Mouse (Mus musculus) kidney, embryonic 14.5 days (tissue): ENCODE measurements around the gene Tspan12. TPM values are rescaled to one million over a fixed set of nuclear protein-coding genes. Genes with fewer than 3 reads are reported as not detected.
"Not testable (repeated sequence)": the region's sequence is repeated elsewhere in the genome, so short reads cannot be mapped to it uniquely, and the experiment has no call there.

ENCODE experiments used
- ATAC-seq: fragments of 200-750 bp; cut with Nextera tagmentation; 2 replicates; pipeline ENCODE4 v1.8.0; 2017; ENCODE audit warnings: moderate number of reproducible peaks, mild to moderate bottlenecking, moderate TSS enrichment, moderate library complexity; ENCODE audit not compliant: low FRiP score, low TSS enrichment
- H3K27ac ChIP-seq: fragments of 300-500 bp; sonication (generic); 2 replicates; pipeline ENCODE4 v1.5.1; 2014; ENCODE audit warnings: low read depth, mild to moderate bottlenecking, low read length, moderate library complexity, mixed read lengths
- H3K27me3 ChIP-seq: fragments of 300-500 bp; sonication (generic); 2 replicates; pipeline ENCODE4 v1.6.1; 2014; ENCODE audit warnings: mild to moderate bottlenecking, low read length; ENCODE audit not compliant: control insufficient read depth, insufficient read depth
- H3K36me3 ChIP-seq: fragments of 300-500 bp; sonication (generic); 2 replicates; pipeline ENCODE4 v1.6.1; 2014; ENCODE audit warnings: low read length, mixed read lengths; ENCODE audit not compliant: control insufficient read depth, insufficient read depth
- H3K4me1 ChIP-seq: fragments of 300-500 bp; sonication (generic); 2 replicates; pipeline ENCODE4 v1.6.1; 2014; ENCODE audit warnings: low read length, mixed read lengths; ENCODE audit not compliant: control insufficient read depth, insufficient read depth
- H3K4me2 ChIP-seq: fragments of 300-500 bp; sonication (generic); replicated peaks from 2 replicates; pipeline ENCODE4 v1.6.1; 2014; ENCODE audit warnings: low read depth, mild to moderate bottlenecking, low read length
- H3K4me3 ChIP-seq: fragments of 300-500 bp; sonication (generic); 2 replicates; pipeline ENCODE4 v1.5.1; 2014; ENCODE audit warnings: mild to moderate bottlenecking, low read length
- H3K9ac ChIP-seq: fragments of 300-500 bp; sonication (generic); 2 replicates; pipeline ENCODE4 v1.6.1; 2014; ENCODE audit warnings: low read depth, mild to moderate bottlenecking, low read length, moderate library complexity
- H3K9me3 ChIP-seq: fragments of 300-500 bp; sonication (generic); 2 replicates; pipeline ENCODE4 v1.6.1; 2016; ENCODE audit warnings: low read length; ENCODE audit not compliant: control insufficient read depth
- WGBS: fragments of 180-500 bp; shearing (Covaris S2); extraction: QIAGEN DNeasy Blood & Tissue Kit; methylation state at CpG from one replicate; pipeline ENCODE4 v1.1.7; 2014; 5-methylcytosine and 5-hydroxymethylcytosine counted together
- polyA plus RNA-seq: library from polyadenylated mRNA; unstranded; fragments of >200 nt; fragmentation: Nextera tagmentation; extraction: Ambion mirVana; gene quantifications from 2 replicates; pipeline ENCODE4 v1.2.1, GENCODE M21; 2014

Tspan12 gene
- polyA plus RNA-seq, 1 experiment from 2014 or later: 61.8 TPM

GRCm38 (mm10) chr6:21795410-21795809, 56.9 kb downstream of the Tspan12 start:
- H3K4me1 ChIP-seq: no peaks in the 10 kb centered on the region
- no peak for ATAC-seq
- no peak overlapping the region for H3K4me2 ChIP-seq
- peaks cover 8% of the 10 kb centered on the region; the same call in 1 of the 2 replicates for H3K36me3 ChIP-seq
- WGBS: 84% methylated on average over 5 of the region's 5 CpGs
- no peak overlapping the region for H3K4me3 ChIP-seq
- H3K27ac ChIP-seq: no peak overlapping the region
- H3K27me3 ChIP-seq: no peaks in the 10 kb centered on the region
- H3K9me3 ChIP-seq: no peaks in the 10 kb centered on the region
- no peak overlapping the region for H3K9ac ChIP-seq

GRCm38 (mm10) chr6:21795072-21795407, 57.3 kb downstream of the Tspan12 start:
- peak; percentile 79; the same call in 1 of the 2 replicates for ATAC-seq

GRCm38 (mm10) chr6:21794337-21795071, 57.8 kb downstream of the Tspan12 start:
- ATAC-seq: peak; percentile 46; the same call in 1 of the 2 replicates
- no peak overlapping the region for H3K9ac ChIP-seq
- H3K4me3 ChIP-seq: no peak overlapping the region
- 87% methylated on average over 11 of the region's 11 CpGs for WGBS
- no peak overlapping the region for H3K27ac ChIP-seq
- H3K36me3 ChIP-seq: peaks cover 8% of the 10 kb centered on the region; the same call in 1 of the 2 replicates
- H3K27me3 ChIP-seq: no peaks in the 10 kb centered on the region
- H3K9me3 ChIP-seq: no peaks in the 10 kb centered on the region
- no peaks in the 10 kb centered on the region for H3K4me1 ChIP-seq
- H3K4me2 ChIP-seq: no peak overlapping the region

More at GRCm38 (mm10) chr6:21795072-21795407, 57.3 kb downstream of the Tspan12 start:
- Histone ChIP-seq H3K4me2 (no peak overlapping the region), H3K9ac (no peak overlapping the region), H3K9me3 (no peaks in the 10 kb centered on the region), H3K36me3 (peaks cover 8% of the 10 kb centered on the region; the same call in 1 of the 2 replicates), H3K4me1 (no peaks in the 10 kb centered on the region), H3K4me3 (no peak overlapping the region), H3K27ac (no peak overlapping the region), H3K27me3 (no peaks in the 10 kb centered on the region)
- 8% methylated on average over 7 of the region's 7 CpGs for WGBS

GRCm38 (mm10) chr6:21791307-21791706, 61.0 kb downstream of the Tspan12 start:
- no peak overlapping the region for H3K4me3 ChIP-seq
- H3K36me3 ChIP-seq: no peaks in the 10 kb centered on the region; the same call in 1 of the 2 replicates
- WGBS: 74% methylated on average over 7 of the region's 7 CpGs
- no peaks in the 10 kb centered on the region for H3K9me3 ChIP-seq
- no peak overlapping the region for H3K27ac ChIP-seq
- H3K4me1 ChIP-seq: no peaks in the 10 kb centered on the region
- ATAC-seq: no peak
- no peaks in the 10 kb centered on the region for H3K27me3 ChIP-seq
- H3K4me2 ChIP-seq: no peak overlapping the region
- no peak overlapping the region for H3K9ac ChIP-seq

GRCm38 (mm10) chr6:21790550-21791086, 61.7 kb downstream of the Tspan12 start:
- Histone ChIP-seq H3K4me2 (no peak overlapping the region), H3K27ac (no peak overlapping the region), H3K4me1 (no peaks in the 10 kb centered on the region), H3K36me3 (no peaks in the 10 kb centered on the region; the same call in 1 of the 2 replicates), H3K9ac (no peak overlapping the region), H3K27me3 (no peaks in the 10 kb centered on the region), H3K4me3 (no peak overlapping the region), H3K9me3 (no peaks in the 10 kb centered on the region)
- no peak for ATAC-seq
- 90% methylated on average over 4 of the region's 4 CpGs for WGBS

GRCm38 (mm10) chr6:21790036-21790435, 62.3 kb downstream of the Tspan12 start:
- ATAC-seq: no peak
- H3K4me3 ChIP-seq: no peak overlapping the region
- H3K4me1 ChIP-seq: no peaks in the 10 kb centered on the region
- no peak overlapping the region for H3K27ac ChIP-seq
- H3K36me3 ChIP-seq: no peaks in the 10 kb centered on the region; the same call in 1 of the 2 replicates
- H3K9me3 ChIP-seq: no peaks in the 10 kb centered on the region
- H3K27me3 ChIP-seq: no peaks in the 10 kb centered on the region
- no peak overlapping the region for H3K4me2 ChIP-seq
- no peak overlapping the region for H3K9ac ChIP-seq
- 73% methylated on average over 2 of the region's 2 CpGs for WGBS

- ATAC-seq, H3K27ac ChIP-seq, H3K9ac ChIP-seq, H3K4me2 ChIP-seq, H3K4me1 ChIP-seq, H3K36me3 ChIP-seq, H3K4me3 ChIP-seq, H3K9me3 ChIP-seq, H3K27me3 ChIP-seq: not testable (repeated sequence)
- WGBS: 77% methylated on average over 1 of the region's 1 CpGs
These were observed 62.7 kb downstream of the Tspan12 start for GRCm38 (mm10) chr6:21789582-21789981.

GRCm38 (mm10) chr6:21787757-21788156, 64.6 kb downstream of the Tspan12 start:
- Histone ChIP-seq H3K9ac (no peak overlapping the region), H3K4me3 (no peak overlapping the region), H3K27me3 (no peaks in the 10 kb centered on the region), H3K36me3 (no peaks in the 10 kb centered on the region), H3K27ac (no peak overlapping the region), H3K9me3 (no peaks in the 10 kb centered on the region), H3K4me1 (no peaks in the 10 kb centered on the region), H3K4me2 (no peak overlapping the region)
- ATAC-seq: no peak
- 69% methylated on average over 11 of the region's 11 CpGs for WGBS

GRCm38 (mm10) chr6:21787274-21787673, 65.0 kb downstream of the Tspan12 start:
- Histone ChIP-seq H3K4me1 (no peaks in the 10 kb centered on the region), H3K27me3 (no peaks in the 10 kb centered on the region), H3K9ac (no peak overlapping the region), H3K4me3 (no peak overlapping the region), H3K4me2 (no peak overlapping the region), H3K36me3 (no peaks in the 10 kb centered on the region), H3K27ac (no peak overlapping the region), H3K9me3 (no peaks in the 10 kb centered on the region)
- no peak for ATAC-seq
- 61% methylated on average over 6 of the region's 6 CpGs for WGBS
